Mouse (Mus musculus): ENCODE measurements around the gene Ifitm3.

DNA sequence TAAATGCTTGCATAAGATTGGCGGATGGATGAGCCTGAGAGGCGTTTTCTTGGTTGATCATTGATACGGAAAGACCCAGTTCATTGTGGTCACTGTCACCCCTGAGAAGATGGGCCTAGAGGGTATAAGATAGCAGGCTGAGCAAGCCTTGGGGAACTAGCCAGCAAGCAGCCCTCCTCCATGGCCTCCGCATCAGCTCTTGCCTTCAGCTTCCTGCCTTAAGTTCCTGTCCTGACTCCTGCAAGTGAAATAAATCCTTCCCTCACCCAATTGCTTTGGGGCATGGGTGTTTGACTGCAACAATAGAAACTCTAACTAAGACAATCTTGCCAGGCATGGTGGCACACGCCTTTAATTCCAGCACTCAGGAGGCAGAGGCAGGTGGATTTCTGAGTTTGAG lies 50.5 kb downstream of the Ifitm3 start:
- TF ChIP-seq MAFK (IDR thresholded peaks at IDR 0.05; ENCODE audit: insufficient read depth, low read depth, low read length) (no peak), ZC3H11A (IDR thresholded peaks at IDR 0.05; ENCODE audit: borderline replicate concordance, low read depth, low read length) (no peak)

All from ES-E14 (cell line).